Mouse (Mus musculus): ENCODE data around the gene Wdr45.
A peak's percentile ranks its signal among the peaks of the same experiment; 100 is the strongest.

Gene Wdr45

GRCm38 (mm10) chrX:7763631-7764393, 49.7 kb downstream of the Wdr45 start:
- DNase-seq (ENCODE audit: low read depth, low spot score) = peak; percentile 43

GRCm38 (mm10) chrX:7764657-7765280, 50.6 kb downstream of the Wdr45 start:
- peak; percentile 95 for DNase-seq (ENCODE audit: low read depth, low spot score)

- peak; percentile 46 for DNase-seq (ENCODE audit: low read depth, low spot score)
Measured at GRCm38 (mm10) chrX:7765281-7765670, 51.1 kb downstream of the Wdr45 start.

GRCm38 (mm10) chrX:7765764-7766163, 51.6 kb downstream of the Wdr45 start:
- peak; percentile 96 for DNase-seq (ENCODE audit: low read depth, low spot score)

- DNase-seq (ENCODE audit: low read depth, low spot score) = no peak
Measured at GRCm38 (mm10) chrX:7769302-7770017, 55.3 kb downstream of the Wdr45 start.

GRCm38 (mm10) chrX:7772766-7773165, 58.6 kb downstream of the Wdr45 start:
- DNase-seq (ENCODE audit: low read depth, low spot score) = no peak

GRCm38 (mm10) chrX:7775501-7776205, 61.5 kb downstream of the Wdr45 start:
- DNase-seq (ENCODE audit: low read depth, low spot score) = peak; percentile 51

- peak; percentile 45 for DNase-seq (ENCODE audit: low read depth, low spot score)
Measured at GRCm38 (mm10) chrX:7776329-7777082, 62.4 kb downstream of the Wdr45 start.

All from ES-CJ7 (cell line).